Mouse (Mus musculus) liver, embryonic 11.5 days (tissue): ENCODE results near the gene Foxo3. TPM values are rescaled to one million over a fixed set of nuclear protein-coding genes. Genes with fewer than 3 reads are reported as not detected.

Experiments
- ATAC-seq: fragments of 200-750 bp; cut with Nextera tagmentation; replicated peaks from 2 replicates; pipeline ENCODE4 v1.8.0; 2017; ENCODE audit warnings: moderate number of reproducible peaks, mild to moderate bottlenecking, moderate TSS enrichment, moderate library complexity; ENCODE audit not compliant: low FRiP score
- DNase-seq: peaks from one replicate; pipeline ENCODE4 v3.0.0-alpha.2; 2017; ENCODE audit warnings: low spot score
- H3K27ac ChIP-seq: fragments of 300-500 bp; sonication (generic); 2 replicates; pipeline ENCODE4 v1.5.1; 2014; ENCODE audit warnings: mild to moderate bottlenecking, low read depth, low read length, control low read depth
- H3K27me3 ChIP-seq: fragments of 300-500 bp; sonication (generic); replicated peaks from 2 replicates; pipeline ENCODE4 v1.6.1; 2014; ENCODE audit warnings: low read length, mixed read lengths; ENCODE audit not compliant: control insufficient read depth, insufficient read depth
- H3K36me3 ChIP-seq: fragments of 300-500 bp; sonication (generic); 2 replicates; pipeline ENCODE4 v1.6.1; 2014; ENCODE audit warnings: mild to moderate bottlenecking, low read length, moderate library complexity, mixed read lengths; ENCODE audit not compliant: control insufficient read depth, insufficient read depth
- H3K4me1 ChIP-seq: fragments of 300-500 bp; sonication (generic); replicated peaks from 2 replicates; pipeline ENCODE4 v1.6.1; 2014; ENCODE audit warnings: low read length, mixed read lengths; ENCODE audit not compliant: control insufficient read depth, insufficient read depth
- H3K4me2 ChIP-seq: fragments of 300-500 bp; sonication (generic); 2 replicates; pipeline ENCODE4 v1.6.1; 2014; ENCODE audit warnings: mild to moderate bottlenecking, control low read depth, moderate library complexity
- H3K4me3 ChIP-seq: fragments of 300-500 bp; sonication (generic); 2 replicates; pipeline ENCODE4 v1.5.1; 2014; ENCODE audit warnings: low read depth, low read length, control low read depth
- H3K9ac ChIP-seq: fragments of 300-500 bp; sonication (generic); 2 replicates; pipeline ENCODE4 v1.6.1; 2014; ENCODE audit warnings: low read depth, low read length, control low read depth
- H3K9me3 ChIP-seq: fragments of 300-500 bp; sonication (generic); 2 replicates; pipeline ENCODE4 v1.6.1; 2016; ENCODE audit warnings: low read length, inconsistent platforms, mixed read lengths; ENCODE audit not compliant: control insufficient read depth
- WGBS: fragments of 180-500 bp; shearing (Covaris S2); extraction: QIAGEN DNeasy Blood & Tissue Kit; methylation state at CpG from one replicate; pipeline ENCODE4 v1.1.7; 2014; 5-methylcytosine and 5-hydroxymethylcytosine counted together
- polyA plus RNA-seq: library from polyadenylated mRNA; unstranded; fragments of >200 nt; fragmentation: Nextera tagmentation; extraction: Ambion mirVana; gene quantifications from 2 replicates; pipeline ENCODE4 v1.2.1, GENCODE M21; 2014

Foxo3 gene
- polyA plus RNA-seq, 1 experiment from 2014 or later = 12.3 TPM

DNA sequence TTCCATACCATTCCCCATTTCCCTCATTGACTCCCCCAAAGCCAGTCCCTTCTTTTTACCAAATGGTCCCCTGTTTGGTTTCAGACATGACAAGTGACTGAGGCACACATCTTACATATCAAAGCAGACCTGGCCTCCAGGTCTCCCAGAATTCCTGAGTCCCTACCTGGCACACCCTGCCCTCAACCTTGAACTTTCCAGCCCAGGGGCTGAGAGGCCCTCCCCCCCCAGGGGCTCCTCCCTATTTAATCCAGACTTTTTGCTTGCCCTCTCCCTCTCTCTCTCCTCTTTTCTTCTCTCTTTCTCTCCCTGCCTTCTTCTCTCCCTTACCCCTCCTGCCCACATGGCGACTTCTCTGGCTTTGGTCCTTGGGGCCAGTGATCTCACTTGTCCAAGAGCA lies 133.8 kb downstream of the Foxo3 start:
- no peaks in the 10 kb centered on the region for H3K4me1 ChIP-seq
- no peaks in the 10 kb centered on the region for H3K9me3 ChIP-seq
- H3K27ac ChIP-seq = no peak overlapping the region
- H3K4me2 ChIP-seq = no peak overlapping the region
- no peak overlapping the region for H3K4me3 ChIP-seq
- H3K9ac ChIP-seq = no peak overlapping the region
- WGBS = 69% methylated on average over 1 of the region's 1 CpGs
- H3K27me3 ChIP-seq = no peaks in the 10 kb centered on the region
- H3K36me3 ChIP-seq = no peaks in the 10 kb centered on the region
- DNase-seq (no peak), ATAC-seq (no peak)

DNA sequence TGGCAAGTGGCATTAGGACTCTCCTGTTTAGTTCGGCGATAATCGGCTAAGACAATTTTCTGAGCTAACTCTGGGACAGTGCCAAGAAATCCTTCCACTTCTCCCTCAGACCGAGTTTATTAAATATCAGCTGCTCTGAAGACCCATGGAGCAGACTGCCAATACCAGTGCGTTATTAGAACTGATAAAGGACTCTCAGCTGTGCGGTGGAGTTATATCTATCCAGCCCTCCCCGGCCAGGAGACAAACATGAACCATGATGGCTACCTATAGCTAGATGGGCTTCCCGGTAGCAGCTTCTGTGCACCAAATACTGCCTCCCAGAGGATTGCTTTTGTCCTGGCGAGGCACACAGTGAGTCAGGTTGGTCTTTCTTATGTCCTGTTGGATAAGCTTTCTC lies 134.5 kb downstream of the Foxo3 start:
- H3K27ac ChIP-seq = no peak overlapping the region
- H3K4me2 ChIP-seq = no peak overlapping the region
- WGBS = 63% methylated on average over 9 of the region's 9 CpGs
- H3K36me3 ChIP-seq = no peaks in the 10 kb centered on the region
- no peak overlapping the region for H3K9ac ChIP-seq
- H3K27me3 ChIP-seq = no peaks in the 10 kb centered on the region
- no peak overlapping the region for H3K4me3 ChIP-seq
- H3K4me1 ChIP-seq = no peaks in the 10 kb centered on the region
- H3K9me3 ChIP-seq = no peaks in the 10 kb centered on the region
- DNase-seq = no peak
- no peak for ATAC-seq

DNA sequence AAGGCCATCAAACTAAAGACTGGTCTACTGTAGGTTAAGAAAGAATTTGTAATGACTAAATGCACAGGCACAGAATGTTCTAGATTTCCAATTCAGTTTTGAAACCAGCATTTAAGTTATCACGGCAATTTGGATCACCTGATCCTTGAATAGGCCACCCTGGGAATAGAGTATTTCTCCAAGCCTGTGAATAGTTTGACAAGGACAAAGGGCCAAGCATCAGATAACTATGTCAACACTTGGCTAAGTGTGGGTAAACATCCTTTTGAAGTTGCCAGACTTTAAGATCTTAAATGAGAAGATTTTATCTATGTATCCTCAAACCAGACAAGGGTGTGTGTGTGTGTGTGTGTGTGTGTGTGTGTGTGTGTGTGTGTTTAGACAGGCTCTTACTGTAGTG lies 136.8 kb downstream of the Foxo3 start:
- no peak overlapping the region for H3K9ac ChIP-seq
- no peak for ATAC-seq
- no peak for DNase-seq

DNA sequence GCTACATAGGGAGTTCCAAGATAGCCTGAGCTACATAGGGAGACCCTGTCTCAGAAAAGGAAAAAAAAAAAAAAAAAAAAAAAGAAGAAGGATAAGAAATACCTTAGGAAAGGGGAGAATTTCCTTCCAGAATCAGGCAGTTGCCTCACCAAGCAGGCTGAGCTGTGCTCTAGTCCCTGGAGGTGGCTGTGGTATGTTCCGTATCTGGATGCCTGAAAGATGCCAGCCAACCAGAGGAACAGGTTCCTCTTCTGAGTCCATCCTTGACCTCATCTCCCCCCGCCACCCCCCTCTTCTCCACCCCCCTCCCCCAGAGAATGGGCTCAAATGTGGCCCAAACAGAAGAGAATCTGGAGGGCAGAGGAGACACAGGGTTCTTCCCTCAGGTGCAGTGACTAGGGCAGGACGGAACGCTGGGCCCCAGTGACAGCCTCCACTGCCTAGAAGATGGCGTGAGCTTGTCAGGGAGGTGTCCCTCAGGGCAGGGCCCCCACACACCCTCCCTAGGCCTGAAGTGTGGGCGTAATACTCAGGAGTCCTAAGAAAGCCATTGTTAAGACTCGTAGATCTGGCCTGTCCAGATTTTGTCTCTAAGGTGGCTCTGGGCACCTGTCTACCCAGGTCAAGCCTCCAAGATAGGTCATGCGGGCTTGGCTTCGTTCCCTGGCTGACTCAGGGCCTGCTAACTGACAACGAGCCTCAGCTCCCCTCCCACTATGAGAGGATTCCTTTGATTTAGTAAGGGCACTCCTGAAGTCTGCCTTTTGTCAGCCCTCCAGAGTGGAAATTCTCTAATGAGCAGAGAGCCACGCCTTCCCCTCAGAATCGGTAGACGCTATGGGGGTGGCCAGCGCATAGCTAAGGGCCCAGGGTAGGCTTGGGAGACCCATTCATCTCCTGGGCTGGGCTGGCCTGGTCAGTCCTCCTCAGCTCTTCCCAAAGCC lies 141.5 kb downstream of the Foxo3 start:
- no peak for DNase-seq
- Histone ChIP-seq H3K4me1 (no peaks in the 10 kb centered on the region; the same call in 1 of the 2 replicates), H3K27me3 (no peaks in the 10 kb centered on the region), H3K4me2 (no peak overlapping the region), H3K4me3 (no peak overlapping the region), H3K9ac (no peak overlapping the region), H3K9me3 (no peaks in the 10 kb centered on the region), H3K36me3 (no peaks in the 10 kb centered on the region), H3K27ac (no peak overlapping the region)
- WGBS = 74% methylated on average over 14 of the region's 14 CpGs
- no peak for ATAC-seq

More for the DNA sequence above, 136.8 kb downstream of the Foxo3 start:
- Histone ChIP-seq H3K4me2 (no peak overlapping the region), H3K36me3 (no peaks in the 10 kb centered on the region), H3K4me3 (no peak overlapping the region), H3K27me3 (no peaks in the 10 kb centered on the region), H3K9me3 (no peaks in the 10 kb centered on the region), H3K4me1 (no peaks in the 10 kb centered on the region), H3K27ac (no peak overlapping the region)
- 78% methylated on average over 1 of the region's 1 CpGs for whole genome bisulfite sequencing

Other genes starting within 250 kb of the Foxo3 start
- 5.0 TPM in 2 replicates for gene Afg1l, start 201.8 kb upstream of the Foxo3 start, polyA plus RNA-seq
- 355 and 358 TPM in 2 replicates for gene Snx3, start 225.3 kb upstream of the Foxo3 start, polyA plus RNA-seq